Mouse (Mus musculus) lung, postnatal 0 days (tissue): ENCODE measurements around the gene Tac4.

Experiments used
- CTCF ChIP-seq: IDR thresholded peaks from 2 replicates; pipeline ENCODE4 v1.5.1; 2016; ENCODE audit warnings: antibody characterized with exemption, mild to moderate bottlenecking
- EP300 ChIP-seq: IDR thresholded peaks from 2 replicates; pipeline ENCODE4 v1.6.1; 2016; ENCODE audit warnings: antibody characterized with exemption, mild to moderate bottlenecking, control low read depth

- TF ChIP-seq CTCF, result peak; percentile 50
- no peak for TF ChIP-seq EP300
Observed at GRCm38 (mm10) chr11:95305600-95305999, 44.3 kb downstream of the Tac4 start.
